Mouse (Mus musculus) embryo, embryonic 9.5 days (tissue): ENCODE data around the gene Olfr313.

ENCODE experiments used
- DNase-seq: peaks from one replicate; pipeline ENCODE4 v3.0.0-alpha.2; 2017; ENCODE audit errors: extremely low spot score

The Olfr313 gene

DNA sequence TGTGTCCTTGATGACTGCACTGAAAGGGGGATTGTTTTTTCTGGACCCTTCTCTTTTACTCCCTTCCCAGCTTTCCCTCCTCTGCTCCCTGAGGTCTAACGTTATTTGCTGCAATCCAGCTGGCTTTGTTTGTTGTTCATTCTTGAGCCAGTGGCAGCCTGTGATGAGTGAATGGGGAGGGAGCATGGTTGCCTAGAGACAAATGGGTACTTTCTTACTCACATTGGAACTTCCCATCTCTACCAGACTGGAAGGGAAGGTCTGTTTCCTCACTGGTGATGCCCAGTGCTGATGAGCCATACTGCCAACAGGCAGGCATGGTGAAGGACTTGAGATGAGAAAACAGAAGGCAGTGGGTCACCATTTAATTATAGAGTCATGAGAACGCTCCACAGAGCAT, 34.9 kb downstream of the Olfr313 start:
- no peak for DNase-seq

DNA sequence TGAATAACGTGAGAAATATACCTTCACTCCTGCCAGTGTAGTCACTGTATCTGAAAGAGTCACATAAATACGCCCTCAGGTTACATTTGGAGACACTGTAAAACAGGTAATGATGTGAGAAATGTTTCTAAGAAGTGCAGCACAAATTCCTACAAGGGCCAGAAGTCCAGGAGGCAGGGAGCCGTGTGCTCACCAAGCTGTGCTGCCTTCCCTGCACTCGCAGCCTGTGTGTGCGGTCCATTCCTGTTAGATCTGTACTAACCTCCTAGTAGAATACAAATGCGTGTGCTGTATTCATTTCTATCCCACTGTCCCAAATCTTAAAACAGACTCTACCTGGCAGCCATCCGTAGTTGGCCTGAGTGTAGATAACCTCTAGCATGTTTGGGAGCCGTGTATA, 45.9 kb downstream of the Olfr313 start:
- no peak for DNase-seq

DNA sequence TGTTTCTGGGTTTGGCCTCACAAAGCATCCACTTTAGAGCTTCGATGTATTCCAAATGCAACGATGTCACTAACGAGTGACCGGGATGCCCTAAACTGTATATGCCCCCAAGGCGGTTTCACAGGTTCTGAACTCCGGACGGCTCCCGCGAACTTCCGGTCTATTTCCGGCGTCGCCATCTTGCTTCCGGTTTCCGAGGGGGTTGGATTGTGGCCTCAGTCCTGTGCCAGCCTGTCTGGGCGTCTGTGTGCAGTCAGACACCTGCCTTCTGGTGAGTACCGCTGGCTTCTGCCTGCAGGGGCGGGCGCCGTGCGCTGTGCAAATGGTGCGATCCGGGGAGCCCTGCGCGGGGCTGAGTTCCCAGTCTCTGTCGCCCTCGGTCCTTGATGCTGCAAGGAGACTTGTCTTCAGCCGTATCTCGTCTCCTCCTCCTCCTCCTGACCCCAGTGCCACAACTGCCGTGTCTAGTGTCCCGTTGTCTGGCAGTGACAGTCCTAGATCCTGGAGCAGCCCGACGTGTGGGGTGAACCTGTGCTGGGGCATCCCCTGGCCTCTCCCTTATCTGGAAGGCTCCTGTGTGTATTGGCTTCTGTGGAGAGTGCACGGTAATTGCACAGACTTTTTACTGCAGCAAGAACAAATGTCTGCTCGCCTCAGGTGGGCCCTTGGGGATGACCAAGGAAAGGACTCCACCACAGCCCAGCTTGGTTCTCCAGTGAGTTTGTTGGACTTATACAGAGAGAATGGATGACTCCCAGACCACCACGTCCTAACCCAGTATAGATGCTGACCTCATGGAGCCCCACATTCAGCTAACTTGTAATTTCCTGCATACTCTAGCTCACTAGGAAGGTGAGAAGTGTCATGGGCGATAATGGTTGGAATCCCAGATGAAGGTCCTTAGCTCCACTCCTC, 52.5 kb downstream of the Olfr313 start, which contains the start of gene 2810021J22Rik:
Gene 2810021J22Rik (plus strand): TSS at position 178 of the 915 bp plus-strand sequence.
- peak; percentile 86 for DNase-seq

DNA sequence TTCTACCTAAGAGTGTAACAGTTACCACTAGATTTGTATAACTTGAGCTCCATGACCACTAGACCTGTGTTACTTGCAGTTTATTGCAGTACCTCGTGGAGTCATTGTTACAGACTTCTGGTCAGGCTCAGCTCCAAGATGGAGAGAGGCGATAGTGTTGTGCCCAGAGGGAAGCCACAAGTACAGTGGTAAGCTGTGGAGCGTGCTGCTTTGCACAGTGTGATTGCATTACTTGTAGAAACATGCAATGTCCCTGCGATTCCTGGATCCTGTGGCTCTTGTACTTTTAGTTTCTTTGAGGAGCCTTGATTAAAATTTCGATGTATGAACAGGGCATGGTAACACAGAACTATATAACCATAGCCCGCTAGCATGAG, 53.1 kb downstream of the Olfr313 start:
- no peak for DNase-seq
